Mouse (Mus musculus): ENCODE results near the gene Vwa3b.
"Not testable (repeated sequence)": the region's sequence is repeated elsewhere in the genome, so short reads cannot be mapped to it uniquely, and the experiment has no call there.

Vwa3b gene

DNA sequence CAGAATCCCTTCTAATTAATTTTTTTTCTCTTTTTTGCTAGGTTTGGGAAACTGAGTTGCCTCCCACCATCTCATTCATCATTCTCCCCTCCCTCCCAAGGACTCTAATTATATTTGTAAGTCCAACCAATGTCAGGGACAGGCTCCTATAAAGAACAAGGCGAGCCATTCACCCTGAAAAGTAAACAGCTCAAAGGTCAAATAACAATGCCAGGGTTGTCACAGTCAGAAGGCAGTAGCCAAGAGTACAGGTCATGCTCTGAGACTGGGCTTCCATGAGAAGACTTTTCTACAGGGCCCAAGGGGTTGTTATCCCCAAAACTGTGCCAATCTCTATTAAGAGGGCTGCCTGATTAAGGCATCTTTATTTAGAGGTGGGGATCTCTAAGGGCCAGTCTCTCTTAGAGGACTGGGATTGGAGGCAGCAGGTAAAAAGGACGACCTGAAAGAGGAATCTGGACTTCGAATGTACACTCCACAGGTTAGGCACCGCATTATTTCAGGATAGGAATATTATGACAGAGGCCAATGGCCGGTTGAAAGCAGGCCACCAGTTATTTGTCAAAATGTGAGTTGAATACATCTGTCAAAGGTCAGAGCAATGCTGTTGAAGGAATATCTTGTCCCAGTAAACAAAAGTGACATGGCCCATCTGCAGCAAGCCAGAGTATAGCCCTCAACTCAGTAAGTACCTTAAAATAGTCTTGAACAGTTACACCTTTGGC is at the start of gene Vwa3b:
TSS of gene Vwa3b (plus strand) at position 635 of the 725 bp plus-strand sequence.
- DNase-seq (ENCODE audit: low read depth) = no peak

DNA sequence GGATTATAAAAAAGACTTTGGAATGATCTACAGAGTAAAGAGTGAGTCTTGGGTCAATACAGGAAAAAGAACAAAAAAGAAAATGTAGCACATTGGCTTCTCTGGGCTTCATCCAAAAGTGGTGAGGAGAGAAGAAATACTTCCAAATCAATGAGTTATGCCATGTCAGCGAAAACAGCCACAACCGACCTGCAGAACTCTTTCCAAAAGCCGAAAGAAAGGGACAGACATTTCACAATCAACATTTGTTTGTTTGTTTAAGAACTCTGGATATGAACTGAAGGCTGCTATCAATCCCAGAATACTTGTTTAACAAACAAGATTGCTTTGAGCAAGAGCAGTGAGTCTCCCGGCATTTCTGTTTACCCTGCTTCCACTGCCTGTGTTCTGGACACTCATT is 49.6 kb upstream of the Vwa3b start:
- DNase-seq (ENCODE audit: low read depth) = no peak

DNA sequence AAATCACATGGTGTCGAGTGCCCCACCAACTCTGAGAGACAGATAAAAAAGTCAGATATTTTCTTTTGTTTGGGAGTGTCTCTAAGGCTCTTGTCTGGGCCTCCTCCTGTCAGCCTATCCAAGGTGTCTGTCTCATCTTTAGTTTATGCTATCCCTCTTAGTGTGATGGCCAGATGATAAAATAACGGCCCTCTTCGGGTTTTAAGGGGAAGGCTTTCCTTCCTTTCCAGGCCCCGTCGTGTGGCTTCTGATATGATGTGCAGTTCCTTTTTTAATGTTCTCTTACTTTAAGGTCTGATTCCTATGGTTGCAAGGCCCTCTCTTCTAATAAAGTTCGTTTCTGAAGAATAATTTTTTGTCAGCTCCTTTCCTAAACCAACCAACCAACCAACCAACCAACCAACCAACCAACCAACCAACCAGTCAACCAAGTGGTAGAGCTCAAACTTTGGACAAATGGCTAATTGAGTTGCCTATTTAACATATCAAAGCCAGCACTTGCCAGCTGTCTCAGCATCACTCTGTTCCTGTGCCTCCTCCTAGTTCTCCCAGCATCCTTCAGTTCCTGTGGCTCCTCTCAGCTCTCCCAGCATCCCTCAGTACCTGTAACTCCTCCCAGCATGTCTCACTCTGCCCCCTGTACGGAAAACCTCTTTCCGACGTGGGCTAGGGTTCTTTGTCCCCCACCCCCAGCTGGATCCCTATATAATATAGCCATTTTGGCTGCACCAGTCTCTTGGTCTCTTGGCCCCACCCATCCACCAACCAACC is 44.0 kb upstream of the Vwa3b start:
- no peak for DNase-seq (ENCODE audit: low read depth)

DNA sequence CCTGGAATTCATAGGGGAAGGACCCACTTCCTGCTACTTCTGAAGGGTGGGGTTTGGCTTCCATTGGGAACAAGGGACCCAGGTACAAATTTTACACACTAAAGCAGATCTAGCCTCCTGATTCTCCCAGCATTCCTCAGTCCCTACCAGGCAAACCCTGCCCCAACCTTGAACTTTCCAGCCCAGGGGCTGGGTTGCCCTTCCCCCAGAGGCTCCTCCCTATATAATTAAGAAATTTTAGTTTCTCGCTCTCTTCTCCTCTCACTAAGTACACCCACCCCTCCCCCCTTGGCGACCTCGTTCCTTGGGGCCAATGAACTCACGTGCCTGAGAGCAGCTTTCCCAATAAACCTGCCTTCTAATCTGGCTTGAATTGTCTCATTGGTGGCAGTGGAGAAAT is 42.6 kb upstream of the Vwa3b start:
- DNase-seq (ENCODE audit: low read depth) = no peak

DNA sequence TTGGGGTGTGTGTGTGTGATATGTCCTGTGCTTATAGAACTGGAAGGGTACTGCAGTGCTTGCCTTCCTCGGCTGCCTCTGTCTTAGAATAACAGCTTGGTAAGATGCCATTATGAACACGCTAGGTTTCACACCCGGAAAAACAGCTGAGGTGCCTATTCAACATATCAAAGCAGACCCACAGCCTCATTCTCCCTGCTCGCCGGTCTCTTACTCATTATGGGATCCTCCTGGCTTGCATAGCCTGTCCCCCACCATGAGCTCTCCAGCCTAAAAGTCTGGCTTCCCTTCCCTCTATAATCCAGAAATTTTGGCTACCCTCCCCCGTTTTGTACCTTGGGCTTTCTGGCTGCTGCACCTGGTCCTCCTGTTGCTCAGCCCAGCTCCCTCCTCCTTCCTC is 42.0 kb upstream of the Vwa3b start:
- no peak for DNase-seq (ENCODE audit: low read depth)

DNA sequence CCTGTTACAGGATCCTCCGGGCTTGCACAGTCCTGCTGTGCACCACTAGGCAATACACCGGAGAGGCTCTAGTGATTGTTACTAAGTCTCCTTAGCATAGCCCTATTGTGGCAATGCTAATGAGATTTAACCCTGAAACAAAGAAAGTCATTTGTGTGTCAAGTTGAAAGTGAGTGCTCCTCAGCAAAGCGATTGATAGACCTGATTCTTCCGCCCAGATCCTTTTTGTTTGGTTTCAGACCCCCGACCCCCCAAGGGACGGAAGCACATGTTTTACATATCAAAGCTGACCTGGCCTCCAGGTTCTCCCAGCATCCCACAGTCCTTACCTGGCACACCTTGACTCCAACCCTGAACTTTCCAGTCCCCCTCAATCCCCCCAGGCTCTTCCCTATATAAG is 40.5 kb upstream of the Vwa3b start:
- no peak for DNase-seq (ENCODE audit: low read depth)

DNA sequence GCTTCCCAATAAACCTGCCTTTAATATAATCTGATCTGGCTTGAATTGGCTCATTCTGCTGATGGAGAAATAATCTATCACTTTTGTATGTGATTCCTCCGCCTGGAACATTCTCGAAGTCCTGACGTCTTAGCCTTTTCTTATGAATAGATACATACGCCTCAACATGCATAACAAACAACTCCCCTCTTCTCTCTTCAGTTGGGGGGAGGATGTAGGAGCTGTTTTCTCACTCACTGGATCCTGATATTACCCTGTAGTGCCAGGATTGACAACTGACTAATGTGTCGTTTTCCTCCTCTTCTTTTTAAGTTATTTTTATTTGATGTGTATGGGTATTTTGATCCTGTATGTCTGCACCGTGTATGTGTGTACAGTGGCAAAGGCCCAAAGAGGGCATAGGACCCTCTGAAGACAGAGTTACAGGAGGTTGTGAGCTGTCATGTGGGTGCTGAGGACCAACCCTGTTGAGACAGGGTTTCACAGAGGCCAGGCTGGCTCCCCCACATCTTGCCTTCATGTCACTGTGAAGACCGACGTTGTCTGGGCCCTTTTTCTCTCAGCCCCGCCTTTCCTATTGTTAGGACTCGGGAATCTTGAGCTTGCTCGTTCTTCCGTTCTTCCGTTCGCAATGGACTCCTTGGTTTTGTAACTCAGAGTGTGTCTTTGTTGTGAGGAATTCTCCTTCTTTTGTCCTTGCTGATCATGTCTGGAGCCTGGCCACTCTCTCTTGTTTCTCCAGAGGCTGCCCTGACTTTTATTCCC is 39.8 kb upstream of the Vwa3b start:
- no peak for DNase-seq (ENCODE audit: low read depth)

DNA sequence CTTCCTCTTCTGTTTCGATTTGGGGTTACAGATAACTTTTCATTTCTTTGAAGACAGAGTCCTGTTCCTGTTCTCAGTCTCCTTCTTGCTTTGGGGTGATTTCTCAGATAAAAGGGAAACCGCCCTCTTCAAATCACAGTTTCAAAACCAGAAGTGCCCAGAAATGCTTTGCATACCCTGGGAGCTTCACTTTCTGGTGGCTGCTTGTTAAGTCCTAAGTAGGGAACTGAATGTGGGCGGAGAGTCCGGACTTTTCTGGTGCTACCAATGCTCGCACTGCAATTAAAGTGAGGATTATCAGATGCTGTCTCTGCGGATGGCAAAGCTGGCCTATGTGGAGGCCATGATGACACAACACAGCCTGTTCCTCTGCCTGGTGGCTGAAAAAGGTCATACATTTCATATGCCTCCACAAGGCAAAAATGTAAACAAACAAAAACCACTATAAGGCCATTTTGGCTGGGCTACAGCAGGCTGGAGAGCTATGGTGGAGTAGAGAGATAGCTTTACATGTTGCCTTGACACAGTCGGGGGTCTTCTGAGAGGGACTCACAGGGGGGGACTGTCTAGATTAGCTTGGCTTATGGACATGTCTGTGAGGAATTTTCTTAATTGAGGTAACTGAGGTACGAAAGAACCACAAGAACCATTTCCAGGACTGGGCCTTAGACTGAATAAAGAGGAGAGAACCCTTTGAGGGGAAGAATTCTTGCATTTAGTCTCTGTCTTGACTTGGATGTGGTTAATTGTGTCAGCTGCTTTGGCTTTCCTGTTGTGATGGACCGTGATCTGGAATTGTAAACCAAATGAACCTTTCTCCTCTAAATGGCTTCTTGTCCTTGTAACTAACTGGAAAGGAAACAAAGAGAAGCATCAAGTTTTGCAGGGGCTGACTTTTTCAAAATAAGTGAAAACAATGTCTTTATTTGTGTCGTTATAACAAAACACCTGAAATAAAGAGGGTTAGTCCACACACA is 38.9 kb upstream of the Vwa3b start:
- DNase-seq (ENCODE audit: low read depth) = no peak

DNA sequence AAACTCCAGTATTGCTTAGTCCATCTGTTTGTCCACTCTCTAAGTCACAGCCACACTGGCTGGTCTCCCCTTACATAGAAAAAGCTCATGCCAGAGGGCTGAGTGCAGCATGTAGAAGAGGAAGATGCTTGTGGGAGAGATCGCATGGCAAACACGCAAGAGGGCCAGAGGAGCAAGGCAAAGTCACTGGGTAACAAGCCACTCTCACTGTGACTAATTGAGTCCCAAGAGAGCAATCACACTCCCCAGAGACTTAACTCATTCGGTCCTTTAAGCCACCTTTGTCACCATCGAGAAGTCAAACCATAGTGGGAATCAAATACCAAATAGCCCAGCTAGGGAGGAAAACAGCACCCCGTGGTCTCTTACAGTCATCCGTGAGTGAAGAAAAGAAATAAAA is 38.2 kb upstream of the Vwa3b start:
- no peak for DNase-seq (ENCODE audit: low read depth)

DNA sequence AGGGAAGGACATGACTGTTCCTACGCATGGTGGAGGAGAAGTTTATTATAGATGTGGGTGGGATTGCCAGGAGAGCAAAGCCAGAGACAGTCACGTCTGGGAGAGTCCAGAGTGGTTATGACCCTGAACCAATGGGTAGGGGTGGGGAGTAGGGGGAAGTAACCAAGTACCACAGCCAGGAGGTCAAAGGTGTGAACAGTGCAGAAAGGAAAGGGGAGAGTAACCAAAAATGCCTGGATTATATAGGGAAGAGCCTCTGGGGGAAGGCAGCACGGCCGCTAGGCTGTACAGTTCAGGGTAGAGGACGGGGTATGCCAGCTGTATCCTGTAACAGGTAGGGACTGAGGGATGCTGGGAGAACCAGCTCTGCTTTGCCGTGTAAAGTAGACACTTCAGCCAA is 37.8 kb upstream of the Vwa3b start:
- DNase-seq (ENCODE audit: low read depth) = no peak

DNA sequence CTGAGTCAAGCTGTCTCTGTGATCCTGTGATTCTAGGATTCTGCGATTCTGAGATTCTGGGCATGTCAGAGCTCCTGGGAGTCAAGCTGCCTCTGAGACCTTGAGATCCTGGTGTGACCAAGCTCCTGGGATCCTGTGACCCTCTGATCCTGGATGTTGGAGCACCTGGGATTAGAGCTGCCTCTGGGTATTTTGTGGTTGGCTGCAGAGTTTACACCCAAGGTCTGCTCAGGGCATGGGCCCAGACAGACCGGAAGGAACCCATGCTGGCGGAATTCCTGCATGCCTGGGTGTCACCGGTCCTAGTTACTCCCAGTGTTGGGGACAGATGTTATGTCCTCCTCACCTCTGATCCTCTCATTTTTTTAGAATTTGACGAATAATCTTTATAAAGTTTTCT is 32.1 kb upstream of the Vwa3b start:
- no peak for DNase-seq (ENCODE audit: low read depth)

DNA sequence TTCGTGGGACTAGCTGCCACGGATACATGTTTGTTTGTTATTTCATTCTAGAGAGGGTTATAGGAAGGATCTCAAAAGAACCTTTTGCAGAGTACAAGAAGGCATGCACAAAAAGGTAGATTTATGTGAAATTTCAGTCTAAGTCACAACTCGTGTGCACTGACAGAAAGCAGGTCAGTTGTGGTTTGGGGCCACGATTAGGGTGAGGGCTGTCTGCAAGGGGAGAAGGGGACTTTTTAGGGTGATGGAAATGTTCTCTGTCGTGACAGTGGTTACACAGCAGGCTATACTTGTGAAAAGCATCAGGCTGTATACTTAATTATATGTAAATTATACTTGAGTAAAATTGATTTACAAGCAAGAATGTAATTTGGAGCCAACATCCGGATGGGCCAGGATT is 30.6 kb upstream of the Vwa3b start:
- DNase-seq (ENCODE audit: low read depth) = no peak

DNA sequence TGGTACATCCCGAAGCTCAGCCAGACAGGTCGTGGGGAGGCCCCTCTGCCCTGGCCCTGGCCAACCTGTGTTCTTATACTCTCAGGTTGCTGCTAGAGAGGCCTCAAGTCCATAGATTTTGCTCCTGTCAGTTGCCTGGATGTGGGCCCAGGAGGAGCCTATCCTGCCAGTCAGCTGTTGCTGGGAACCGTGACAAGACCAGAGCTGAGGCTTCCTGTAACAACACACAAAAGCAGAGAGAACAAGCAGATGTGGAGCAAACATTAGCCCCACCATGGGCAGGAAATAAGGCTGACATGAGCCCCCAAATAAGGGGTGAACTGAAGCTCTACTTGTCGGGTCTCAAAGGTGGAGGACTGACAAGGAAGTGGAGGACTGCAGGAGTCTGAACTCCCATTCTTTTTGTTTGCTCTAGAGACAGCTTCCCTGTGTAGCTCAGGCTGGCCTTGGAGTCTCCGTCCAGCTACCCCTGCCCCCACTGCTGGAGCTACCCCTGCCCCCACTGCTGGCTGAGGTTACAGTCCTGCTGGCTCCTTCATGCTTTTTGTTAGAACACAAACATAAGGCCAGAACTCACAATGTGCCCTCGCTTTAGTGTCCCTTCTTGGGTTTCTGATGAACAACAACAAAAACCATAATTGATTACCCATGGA is 29.7 kb upstream of the Vwa3b start:
- DNase-seq (ENCODE audit: low read depth) = no peak

DNA sequence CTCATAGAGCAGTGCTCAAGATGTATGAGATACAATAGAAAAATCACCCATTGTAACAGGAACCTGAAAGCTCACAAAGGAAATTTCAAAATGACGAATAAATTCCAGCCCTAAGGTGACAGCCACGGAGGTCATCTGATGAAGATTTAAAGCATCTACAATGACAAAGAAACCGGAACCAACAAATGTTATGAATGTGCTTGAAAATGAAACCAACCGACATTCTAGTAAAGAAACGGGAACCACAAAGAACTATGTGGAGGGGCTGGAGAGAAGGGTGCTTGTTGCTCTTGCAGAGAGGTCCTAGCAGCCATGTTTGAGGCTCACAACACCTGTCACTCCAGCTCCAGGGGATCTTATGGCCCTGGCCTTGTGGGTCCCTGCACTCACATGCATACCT is 26.1 kb upstream of the Vwa3b start:
- no peak for DNase-seq (ENCODE audit: low read depth)

DNA sequence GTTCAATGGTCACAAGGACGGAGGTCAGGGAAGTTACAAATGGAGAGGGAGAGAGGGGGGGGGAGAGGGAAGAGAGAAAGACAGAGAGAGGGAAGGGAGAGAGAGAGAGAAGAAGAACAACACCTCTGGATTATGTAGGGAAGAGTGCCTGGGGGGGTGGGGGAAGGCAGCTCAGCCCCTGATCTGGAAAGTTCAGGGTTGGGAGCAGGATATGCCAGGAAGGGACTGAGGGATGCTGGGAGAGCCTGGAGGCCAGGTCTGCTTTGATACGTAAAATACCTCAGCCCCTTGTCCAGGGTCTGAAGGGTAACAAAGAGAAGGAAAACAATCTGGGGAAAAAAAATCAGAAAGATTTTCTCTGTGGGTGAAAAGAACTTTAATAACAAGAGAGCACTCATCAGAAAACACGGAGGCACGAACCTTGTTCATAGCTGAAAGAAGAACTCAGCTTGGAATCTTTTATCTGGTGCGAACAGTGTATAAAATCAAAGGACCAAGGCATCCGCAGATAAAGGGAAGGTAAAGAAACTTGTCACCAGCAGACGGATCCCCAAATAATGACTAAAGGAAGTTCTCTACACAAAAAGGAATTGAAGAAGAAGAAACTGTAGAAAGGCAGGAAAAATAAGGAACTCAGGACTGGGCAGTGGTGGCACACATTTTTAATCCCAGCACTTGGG is 24.6 kb upstream of the Vwa3b start:
- no peak for DNase-seq (ENCODE audit: low read depth)

DNA sequence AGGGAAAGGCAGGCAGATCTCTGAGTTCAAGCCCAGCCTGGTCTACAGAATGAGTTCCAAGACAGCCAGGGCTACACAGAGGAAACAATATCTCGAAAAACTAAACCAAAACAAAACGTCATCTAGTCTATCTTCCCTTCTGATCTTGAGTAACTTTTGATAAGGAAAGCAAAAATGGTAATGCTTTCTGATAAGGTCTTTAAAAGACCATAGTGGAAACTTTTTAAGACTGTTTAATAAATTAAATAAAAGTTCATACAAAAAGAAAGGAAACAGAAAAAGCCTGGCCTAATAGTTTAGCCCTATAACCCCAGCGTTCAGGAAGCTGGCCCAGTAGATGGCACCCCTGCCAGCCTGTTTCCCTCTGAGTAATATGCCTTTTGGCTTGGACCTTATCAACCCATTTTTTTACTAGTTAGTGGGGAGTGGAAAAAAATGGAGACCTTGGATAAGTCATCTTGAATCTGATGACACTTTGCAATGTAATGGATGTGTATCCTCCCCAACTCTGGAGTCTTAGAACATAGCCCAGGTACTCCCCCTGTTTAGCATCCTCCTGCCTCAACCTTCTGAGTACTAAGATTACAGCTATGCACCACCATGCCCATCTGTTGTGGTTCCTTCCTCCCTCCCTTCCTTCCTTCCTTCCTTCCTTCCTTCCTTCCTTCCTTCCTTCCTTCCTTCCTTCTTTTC is 23.9 kb upstream of the Vwa3b start:
- DNase-seq (ENCODE audit: low read depth) = no peak

DNA sequence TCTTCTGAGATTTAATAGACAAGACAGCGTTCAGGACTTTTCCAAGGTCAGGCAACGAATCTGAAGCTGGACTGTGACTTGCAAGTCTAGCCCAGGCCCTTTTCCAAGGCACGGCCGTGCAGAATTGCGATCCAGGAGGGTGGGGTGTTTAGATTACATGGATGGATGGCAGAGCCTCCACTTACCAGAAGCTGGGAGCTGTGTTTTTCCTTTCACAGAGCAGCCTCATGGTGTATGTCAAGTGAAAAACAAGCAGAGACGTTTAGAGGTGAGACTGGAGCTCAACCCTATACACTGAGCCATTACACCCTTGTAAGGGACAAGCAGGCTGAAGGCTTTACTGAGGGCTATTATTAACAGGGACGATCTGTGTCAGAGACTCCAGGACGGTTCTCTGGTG is 21.9 kb upstream of the Vwa3b start:
- DNase-seq (ENCODE audit: low read depth) = no peak

DNA sequence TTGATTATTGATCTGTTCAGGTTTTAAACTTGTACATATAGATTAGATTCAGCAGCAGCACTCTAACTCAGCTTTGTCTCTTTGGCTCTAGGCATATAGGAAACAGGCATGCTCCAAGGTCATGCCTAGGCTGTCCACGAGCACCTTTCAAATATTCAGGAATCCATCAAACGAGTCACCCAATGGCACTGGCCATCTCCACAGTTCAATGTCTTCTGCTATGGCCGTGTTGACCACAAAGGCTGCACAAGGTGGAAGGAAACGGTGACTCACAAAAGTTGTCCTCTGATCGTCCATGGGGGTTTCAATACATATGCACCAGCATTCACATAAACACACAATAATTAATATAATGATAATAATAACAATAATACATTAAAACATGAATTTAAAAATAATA is 21.4 kb upstream of the Vwa3b start:
- DNase-seq (ENCODE audit: low read depth) = no peak

DNA sequence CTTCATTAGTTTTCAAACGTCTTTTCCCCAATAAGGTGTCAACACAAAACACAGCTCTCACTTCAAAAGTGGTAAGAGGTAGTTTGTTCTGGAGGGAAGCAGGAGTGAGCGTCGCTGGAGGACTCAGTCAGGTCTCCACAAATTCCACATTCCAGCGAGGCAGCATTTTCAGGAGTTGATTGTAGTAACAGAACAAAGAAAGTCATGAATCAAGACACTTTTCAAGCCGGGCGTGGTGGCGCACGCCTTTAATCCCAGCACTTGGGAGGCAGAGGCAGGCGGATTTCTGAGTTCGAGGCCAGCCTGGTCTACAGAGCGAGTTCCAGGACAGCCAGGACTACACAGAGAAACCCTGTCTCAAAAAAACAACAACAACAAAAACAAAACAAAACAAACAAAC is 19.9 kb upstream of the Vwa3b start:
- DNase-seq (ENCODE audit: low read depth) = not testable (repeated sequence)

DNA sequence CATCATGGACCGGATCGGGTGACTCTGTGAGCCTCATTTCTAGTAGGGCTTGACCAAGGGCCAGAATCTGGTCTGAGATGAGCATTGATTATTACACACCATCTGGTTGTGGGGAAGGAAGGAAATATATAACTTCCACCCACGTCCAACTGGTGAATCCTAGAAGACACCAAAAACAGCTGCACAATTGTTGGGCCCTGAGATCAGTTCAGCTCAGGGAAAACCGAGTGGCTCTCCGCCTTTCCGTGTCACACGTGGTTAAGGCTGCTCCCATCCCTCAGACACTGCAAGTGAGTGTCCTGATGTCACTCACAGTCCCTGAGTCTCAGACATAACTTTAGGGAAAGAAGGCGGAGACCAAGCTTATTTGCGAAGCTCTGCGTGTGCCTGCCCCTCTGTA is 16.5 kb upstream of the Vwa3b start:
- DNase-seq (ENCODE audit: low read depth) = no peak
